Mouse (Mus musculus): ENCODE measurements at regions not wholly inside any gene's neighbourhood (a gene's known extent, or its start where the extent isn't known, plus 50 kb on each side); places are given as distances from the start of the nearest gene placed in this dataset.

DNA sequence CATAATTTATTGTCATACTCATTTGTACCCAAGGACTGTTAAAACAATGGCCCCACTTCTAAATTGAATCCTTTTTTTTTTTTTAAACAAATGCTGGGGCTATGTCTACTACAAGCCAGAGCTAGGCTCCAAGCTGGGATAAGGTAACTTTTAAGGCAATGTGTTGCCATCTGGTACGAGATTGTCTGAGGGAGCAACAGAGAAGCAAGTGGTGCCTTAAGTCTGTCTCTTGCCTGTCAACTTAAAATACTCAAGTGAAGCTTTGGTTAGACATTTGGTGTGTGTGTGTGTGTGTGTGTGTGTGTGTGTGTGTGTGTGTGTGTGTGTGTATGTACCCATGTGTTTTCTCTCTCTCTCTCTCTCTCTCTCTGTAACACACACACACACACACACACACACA lies 397.5 kb upstream of the Igfbp7 start:
- TF ChIP-seq CTCF (IDR thresholded peaks at IDR 0.05; ENCODE audit: low read depth, low read length) (no peak), POLR2A (IDR thresholded peaks at IDR 0.05; ENCODE audit: insufficient read depth, low read length) (no peak)
